Mouse (Mus musculus): Measurements from ENCODE around the gene Stk11.
A peak's percentile ranks its signal among the peaks of the same experiment; 100 is the strongest.

Stk11 gene

DNA sequence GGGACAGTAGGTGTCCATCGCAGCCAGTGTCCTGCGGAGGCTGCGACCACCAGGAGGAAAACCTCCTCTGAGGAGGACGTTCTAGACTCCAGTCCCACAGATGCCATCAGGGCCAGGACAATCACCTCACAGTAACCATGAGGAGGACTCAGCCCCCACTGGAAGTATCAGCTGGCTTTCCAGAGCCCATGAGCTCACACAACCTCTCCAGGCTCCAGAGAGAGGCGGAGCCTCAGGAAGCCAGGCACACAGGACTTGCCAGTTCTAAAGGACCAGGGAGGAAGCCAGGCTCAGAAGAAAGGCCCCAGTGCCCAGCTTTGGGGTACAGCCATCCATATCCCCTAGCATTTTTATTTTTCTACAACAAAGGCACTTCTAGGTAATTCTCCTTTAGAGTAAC lies 20.1 kb upstream of the Stk11 start:
- peak; percentile 41 for DNase-seq (ENCODE audit: low spot score)

DNA sequence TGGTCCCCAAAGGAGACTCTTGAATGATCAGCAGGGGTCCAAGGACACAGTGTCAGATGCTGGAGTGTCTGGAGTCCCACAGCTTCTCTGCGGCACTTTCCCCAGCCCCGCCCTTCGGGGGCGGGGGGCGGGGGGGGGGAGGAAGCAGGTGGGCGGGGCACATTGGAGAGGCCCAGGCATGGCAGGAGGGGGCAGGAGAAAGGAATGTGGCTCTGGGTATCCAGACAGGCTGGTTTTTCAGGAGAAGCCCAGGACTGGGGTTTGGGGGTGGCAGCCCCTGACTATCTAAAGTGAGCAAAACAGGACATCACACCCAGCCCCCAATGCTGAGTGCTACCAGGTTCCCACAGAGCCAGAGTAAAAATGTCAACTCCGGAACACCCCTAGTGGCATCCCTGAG lies 18.3 kb upstream of the Stk11 start:
- DNase-seq (ENCODE audit: low spot score), result peak; percentile 56

DNA sequence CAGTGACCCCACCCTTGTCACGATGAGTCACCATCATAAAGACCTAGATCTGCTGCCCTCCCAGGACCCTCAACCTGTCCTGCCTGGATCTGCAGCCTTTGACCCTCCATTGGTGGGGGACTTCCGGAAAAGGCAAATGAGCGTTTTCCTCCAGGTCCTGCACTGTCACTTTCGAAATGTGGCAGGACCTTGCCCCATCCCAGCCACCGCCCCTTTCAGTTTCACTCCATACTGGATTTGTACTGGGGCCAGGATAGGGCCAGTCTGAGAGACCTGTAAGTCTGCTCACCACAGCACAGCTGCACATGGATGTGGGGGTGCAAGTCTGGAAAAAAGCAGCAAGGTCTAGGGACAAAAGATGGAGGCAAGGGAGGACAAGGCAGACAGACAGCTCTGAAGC lies 17.0 kb upstream of the Stk11 start:
- no peak for DNase-seq (ENCODE audit: low spot score)

DNA sequence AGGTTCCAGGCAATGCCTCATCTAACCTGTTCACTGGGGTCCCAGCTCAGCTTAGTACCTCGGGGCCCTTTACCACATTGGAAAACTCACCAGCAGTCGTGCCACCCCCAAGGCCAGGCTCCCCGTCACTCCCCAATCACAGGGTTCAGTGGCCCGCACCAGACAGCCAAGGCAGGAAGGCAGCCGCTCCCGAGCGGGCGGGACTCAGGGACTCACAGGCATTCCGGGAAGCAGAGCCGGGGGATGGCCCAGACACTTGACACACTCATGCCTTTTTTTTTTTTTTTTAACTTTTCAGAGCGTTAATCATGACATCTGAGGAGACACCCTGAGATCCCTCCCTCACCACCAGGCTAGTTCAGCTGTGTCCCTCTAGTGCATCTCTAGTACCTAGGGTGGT lies 14.6 kb upstream of the Stk11 start:
- peak; percentile 57 for DNase-seq (ENCODE audit: low spot score)

DNA sequence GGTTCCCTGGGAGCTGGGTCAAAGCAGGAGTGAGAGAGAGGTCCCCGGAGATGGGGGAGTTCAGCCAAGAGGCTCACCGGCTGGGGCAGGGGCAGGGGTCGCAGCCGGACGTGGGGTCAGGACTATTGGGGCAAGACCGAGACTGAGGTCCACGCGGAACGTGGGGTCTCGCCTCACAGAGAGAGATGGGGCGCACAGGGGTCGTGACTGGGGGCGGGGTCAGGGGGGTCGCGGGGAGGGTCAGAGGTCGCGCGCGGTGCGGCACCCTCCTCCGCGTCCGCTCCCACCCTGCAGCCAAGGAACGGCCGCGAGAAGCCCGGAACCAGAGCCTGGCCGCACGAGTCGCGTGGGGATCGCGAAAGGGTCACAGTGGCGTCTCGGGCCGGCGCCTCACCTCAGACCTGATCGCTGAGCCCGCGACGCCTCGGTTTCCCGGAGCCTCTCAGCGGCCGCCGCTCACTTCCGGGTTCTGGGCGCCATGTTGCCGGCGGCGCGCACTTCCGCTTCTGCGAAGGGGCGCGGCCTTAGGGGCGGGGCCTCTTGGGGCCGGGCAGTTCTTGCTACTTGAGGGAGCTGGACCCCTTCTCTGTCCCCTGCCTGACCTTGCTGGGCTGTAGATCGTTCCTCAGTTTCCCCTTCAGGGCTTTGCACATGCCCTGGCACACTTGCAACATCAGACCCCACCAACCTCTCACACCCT lies 13.2 kb upstream of the Stk11 start:
- DNase-seq (ENCODE audit: low spot score), result peak; percentile 89

DNA sequence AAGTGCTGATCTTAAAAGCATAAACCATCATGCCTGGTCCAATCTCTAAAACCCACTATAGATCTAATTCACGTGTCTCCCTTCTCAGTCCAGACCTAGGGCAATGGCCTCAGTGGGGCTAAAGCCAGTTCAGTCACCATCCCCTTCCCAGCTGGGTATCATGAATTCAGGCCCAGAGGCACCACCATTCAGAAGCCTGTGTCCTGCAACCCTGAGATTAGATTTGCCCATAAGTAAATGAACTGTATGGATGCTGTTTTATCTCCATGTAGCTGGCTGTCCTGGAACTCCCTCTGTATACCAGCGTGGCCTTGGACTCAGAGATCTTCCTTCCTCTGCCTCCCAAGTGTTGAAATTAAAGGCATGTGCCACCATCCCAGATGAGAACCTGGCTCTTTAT lies 12.6 kb upstream of the Stk11 start:
- DNase-seq (ENCODE audit: low spot score), result no peak

DNA sequence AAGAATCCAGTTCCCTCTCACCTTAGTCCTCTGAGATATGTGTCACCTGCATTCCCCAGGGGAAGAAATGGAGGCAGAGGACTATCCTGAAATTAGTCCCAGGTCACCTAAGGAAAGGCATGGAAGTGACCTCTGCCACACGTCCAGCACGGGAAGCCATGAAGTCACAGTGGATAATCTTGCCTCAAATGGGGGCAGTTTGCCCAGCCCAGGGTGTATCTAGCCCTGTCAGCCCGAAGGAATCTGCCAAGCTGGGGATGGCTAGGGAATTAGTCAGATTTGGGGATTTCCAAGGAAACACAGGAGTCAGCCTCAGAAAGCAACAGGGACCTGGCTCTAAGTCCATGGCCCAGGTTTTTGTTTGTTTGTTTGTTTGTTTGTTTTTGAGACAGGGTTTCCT lies 11.4 kb upstream of the Stk11 start:
- no peak for DNase-seq (ENCODE audit: low spot score)

DNA sequence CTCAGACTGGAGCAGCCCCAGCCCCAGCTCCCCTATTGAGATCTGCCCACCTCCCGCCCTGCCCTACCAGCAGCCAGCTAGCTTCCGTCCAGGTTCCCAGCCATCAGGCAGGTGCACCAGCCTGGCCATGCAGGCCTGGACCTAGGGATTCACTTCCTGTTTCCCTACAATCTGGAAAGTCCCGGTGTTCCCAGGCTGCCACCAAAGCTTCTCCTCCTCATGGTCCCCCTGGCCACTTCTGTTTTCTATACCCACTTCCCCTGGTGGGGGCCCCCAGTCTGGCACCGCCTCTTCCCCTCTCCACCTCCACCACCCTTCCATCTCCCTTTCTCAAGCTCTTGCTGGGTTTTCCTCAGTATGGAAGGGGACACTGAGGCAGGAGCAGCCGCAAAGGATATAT lies 10.1 kb upstream of the Stk11 start, which contains the start of gene Sbno2:
Gene Sbno2, minus strand, starts transcription at position 112 of the 400 bp plus-strand sequence.
- no peak for DNase-seq (ENCODE audit: low spot score)

DNA sequence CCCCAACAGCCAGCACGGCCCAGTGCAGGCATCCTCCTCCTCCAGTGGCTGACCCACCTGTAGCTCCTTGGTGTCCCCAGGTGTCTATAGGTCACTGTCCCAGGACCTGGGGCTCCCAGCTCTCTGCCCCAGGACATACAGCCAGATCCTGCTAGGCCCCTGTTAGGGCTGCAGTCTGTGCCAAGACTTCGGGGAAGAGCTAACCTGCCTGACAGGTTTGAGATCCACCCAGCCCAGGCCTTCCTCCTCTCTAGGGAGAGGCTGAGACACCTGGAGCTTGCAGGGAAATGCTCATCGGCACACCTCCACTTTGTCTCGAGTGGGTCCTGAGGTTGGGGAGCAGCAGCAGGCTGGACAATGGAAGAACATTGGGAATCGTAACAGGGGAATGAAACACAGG lies 9.7 kb upstream of the Stk11 start:
- peak; percentile 70 for DNase-seq (ENCODE audit: low spot score)

DNA sequence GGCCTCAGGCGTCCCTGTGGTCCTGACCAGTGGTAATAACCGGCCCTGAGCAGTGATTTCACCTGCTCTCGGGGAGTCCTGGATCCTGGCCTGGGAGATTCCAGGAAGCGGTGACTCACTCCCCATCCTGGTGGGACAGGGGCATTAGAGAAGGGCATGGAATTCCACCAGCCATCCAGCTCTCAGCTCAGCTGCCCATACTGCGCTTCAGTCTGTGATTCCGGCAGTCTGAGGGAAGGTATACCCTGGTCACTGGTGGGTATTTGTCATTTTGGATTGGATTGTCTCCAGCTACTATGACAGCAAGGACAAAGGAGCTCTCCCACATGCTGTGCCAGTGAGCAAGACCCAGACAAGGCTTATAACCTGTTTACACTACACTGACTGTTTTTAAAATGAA lies 7.9 kb upstream of the Stk11 start:
- DNase-seq (ENCODE audit: low spot score), result no peak

DNA sequence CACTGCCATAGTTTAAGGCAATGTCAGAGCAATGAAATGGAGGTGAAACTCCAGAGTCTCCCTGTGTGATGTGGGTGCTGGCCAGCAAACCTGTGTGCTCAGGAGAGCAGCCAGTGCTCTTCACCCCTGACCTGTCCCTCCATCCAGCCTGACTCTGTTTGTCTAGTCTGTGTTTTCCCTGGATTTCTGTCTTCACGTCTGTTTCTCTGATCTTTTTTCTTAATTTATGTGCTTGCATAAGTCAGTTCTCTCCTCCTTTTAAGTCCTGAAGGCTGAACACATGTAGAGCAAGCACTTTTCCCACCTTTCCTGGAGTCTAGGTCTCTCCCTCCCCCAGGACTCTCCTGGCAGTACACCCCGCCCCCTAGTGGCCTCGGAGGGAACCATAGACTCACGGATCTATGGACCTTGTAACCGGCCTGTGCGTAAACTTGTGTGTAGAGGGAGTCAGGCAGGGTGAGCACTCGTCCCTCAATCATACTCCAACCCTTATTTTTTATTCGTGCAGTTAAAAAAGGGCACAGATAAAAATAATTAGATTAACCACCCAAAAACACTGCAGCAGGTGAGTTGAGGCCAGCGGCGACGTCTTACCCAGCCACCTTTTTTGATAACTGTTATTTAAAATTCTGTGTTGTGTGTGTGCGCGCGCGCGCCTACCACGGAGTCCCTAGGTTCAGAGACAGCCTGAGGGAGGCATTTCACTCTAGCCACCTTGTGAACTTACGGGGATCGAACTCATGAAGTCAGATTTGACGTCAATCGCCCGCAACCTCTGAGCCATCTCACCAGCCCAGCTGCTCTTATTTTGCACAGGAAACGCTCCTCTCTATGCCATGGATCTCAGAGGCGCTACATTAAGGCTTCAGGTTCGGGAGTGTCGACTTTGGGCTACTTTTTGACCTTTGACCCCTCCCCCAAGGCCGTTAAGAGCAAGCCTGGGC lies 990 bp upstream of the Stk11 start:
- peak; percentile 95 for DNase-seq (ENCODE audit: low spot score)

DNA sequence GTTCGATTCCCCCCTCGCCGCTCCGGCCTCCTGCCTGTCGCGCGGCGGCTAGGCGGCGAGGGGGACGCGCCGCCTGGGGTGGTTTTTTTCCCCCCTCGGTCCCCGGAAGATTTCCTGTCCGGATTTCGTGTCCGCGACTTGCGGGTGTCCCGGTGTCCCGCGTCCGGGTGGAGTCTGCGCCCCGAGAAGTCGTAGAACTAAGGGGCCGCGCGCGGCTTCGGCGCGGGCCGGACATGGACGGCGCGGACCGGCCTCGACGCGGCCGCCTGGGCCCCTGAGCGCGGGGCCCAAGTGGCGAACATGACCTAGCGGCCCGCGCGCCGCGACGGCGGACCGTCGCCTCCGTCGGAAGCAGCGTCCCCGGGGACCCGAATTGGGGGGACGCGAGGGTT lies 337 bp downstream of the Stk11 start:
- DNase-seq (ENCODE audit: low spot score), result no peak

DNA sequence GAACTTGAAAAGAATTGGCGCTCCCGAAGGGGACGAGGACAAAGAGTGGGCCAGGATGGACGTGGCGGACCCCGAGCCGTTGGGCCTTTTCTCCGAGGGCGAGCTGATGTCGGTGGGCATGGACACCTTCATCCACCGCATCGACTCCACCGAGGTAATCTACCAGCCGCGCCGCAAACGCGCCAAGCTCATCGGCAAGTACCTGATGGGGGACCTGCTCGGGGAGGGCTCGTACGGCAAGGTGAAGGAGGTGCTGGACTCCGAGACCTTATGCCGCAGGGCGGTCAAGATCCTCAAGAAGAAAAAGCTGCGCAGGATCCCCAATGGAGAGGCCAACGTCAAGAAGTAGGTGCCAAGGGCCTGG lies 942 bp downstream of the Stk11 start:
- DNase-seq (ENCODE audit: low spot score), result peak; percentile 18

DNA sequence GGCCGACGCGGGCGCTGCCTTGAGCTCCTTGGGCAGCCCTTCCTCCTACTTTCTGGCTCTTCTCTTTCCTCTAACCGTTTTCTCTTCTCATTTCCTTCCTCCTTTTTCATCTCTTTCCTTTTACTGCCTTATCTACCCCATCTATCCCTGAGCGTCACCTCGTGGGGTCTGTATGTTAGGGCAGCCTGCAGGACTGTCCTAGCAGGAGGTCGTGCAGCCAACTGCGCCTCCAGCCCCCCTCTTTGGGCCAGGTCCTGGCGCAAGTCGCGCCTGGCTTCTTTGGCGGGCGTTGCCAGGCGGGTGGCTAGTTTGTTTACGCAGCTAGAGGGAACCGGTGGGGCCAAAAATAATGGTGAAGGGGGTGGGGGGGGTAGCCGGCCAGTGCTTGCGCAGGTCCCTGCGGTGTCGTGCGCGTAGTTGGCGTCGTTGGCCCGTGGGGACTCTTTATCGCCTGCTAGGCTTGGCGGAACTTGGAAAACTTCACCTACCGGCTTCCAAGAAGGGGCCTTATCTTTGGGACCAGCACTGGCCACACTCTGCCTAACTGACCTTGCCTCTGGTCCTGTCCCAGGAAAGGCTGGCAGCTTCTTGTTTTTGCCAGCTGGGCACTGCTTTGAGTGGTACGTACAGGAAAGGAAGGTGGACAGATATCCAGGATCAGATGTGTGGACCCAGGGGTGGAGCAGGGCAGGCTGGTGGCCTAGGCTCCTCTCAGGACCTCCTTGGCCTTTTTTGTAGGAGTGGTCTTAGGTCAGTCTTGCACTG lies 1.5 kb downstream of the Stk11 start:
- DNase-seq (ENCODE audit: low spot score), result peak; percentile 53

DNA sequence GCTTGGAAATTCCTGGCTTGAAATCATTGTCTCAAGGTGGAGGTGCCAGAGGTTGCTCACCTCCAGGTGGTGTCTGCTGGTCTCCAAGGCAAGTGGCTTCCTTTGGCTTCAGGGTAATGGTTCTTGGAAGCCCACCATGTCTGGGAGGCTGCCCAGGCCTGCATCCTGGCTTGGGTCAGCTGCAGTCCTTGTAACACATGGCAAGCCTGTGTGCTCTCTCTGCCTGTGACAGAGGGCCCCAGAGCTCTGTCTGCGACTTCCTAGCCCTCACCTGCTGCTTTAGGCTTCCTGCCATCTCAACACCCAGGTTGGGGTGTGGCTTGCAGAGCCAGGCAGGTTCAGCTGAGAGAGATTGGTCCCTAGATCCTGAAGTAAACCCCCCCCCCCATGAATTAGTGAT lies 2.1 kb downstream of the Stk11 start:
- DNase-seq (ENCODE audit: low spot score), result no peak

DNA sequence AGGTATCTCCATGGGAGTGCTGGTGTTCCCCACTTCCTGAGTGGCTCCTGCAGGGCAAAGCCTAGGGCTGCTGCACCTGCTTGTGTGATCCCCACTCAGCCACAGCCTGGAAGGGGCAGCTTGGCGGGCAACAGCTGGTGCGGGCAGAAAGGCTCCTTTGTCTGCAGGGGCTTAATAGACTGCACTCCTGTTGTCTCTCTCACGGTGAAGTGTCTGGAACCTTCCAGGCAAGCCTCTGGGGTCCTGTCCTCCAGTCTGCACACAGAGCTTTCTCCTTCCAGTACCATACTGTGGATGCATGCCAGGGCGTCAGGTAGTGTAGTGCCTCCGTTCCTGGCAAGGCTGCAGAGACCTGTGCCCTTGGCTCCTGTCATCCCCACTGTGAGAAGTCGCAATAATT lies 2.9 kb downstream of the Stk11 start:
- DNase-seq (ENCODE audit: low spot score), result no peak

DNA sequence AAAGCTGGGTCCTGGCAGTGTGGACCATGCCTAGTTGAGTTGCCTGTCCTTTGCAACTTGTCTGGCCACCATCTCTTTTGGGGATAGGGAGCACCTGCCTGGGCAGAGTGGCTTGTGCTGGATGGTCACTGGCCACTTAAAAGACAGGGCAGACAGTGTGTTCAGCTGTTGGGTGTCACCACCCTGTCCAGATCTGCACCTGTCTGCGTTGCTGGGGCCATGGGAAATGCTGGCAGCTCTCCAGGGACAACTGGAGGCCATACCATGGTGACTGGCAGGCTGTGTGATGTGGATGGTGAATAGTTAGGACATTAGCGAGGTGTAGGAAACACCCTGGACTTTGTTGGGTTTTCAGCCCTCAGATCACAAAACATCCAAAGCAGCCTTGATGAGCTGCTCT lies 4.5 kb downstream of the Stk11 start:
- DNase-seq (ENCODE audit: low spot score), result no peak

DNA sequence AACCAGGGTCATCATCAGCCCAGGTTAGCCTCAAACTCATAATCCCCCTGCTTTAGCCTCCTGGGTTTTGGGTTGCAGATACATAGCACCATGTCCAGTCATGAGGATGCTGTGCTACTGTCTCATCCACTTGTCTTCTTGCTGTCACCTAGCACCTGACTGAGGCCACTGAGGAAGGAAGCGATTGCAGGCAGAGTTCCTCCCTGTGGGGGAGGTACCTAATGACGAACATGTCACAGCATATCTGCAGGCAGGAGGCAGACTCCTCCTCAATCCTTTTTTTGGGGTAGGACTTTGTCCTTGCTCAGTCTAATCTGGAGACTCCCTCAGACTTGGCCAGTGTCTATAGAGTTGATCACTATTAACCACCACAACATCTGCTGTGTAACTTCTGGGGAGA lies 6.0 kb downstream of the Stk11 start:
- no peak for DNase-seq (ENCODE audit: low spot score)

DNA sequence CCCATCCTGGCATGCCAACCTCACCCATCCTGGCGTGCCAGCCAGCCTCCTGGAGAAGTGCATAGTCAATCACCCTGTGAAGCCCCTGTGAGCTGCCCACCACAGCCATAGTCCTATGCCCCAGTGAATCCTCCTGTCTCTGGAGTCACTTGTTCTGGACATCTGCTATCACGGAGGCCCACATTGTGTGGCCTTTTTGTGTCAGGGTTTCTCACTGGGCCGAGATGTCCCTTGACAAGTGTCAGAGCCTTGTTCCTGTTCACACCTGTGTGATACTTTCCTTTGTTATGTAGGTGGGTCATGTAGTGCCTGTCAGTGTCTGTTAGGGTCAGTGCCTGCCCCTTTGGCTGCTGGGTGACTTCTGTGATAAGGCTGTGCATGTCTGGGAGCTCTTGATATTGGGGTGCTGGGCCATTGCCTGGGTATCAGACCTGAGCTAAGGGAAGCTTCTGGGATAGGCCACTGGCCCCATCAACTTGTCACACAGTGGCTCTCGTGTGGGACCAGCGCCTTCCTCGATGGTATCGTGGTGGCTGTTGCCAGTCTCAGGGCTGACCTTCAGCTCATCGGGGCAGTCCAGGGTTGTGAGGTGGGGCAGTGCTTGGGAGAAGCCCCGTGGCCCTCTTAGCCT lies 8.4 kb downstream of the Stk11 start:
- DNase-seq (ENCODE audit: low spot score), result no peak

DNA sequence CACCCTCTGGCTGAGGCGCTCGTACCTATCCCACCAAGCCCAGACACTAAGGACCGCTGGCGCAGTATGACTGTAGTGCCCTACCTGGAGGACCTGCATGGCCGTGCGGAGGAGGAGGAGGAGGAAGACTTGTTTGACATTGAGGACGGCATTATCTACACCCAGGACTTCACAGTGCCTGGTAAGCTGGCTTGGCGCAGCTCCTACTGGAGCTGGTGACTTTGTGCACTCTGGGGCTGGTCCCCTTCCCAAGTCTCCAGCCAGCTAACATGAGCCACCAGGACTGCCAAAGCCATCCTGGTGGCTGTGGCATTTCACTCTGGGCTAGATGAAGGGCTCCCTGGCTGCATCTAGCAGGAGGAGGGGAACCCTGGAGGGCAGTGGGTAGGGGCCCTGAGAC lies 12.3 kb downstream of the Stk11 start:
- no peak for DNase-seq (ENCODE audit: low spot score)

DNA sequence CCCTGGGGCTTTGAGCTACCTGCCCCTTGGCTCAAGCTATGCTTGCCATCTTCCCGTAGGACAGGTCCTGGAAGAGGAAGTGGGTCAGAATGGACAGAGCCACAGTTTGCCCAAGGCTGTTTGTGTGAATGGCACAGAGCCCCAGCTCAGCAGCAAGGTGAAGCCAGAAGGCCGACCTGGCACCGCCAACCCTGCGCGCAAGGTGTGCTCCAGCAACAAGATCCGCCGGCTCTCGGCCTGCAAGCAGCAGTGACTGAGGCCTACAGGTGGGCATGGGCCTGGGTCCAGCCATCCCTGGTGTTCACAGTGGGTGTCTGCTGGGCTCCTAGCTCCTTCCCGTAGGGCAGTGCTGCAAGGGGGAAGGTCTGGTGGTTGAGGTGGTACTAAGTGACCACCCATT lies 14.2 kb downstream of the Stk11 start:
- DNase-seq (ENCODE audit: low spot score), result peak; percentile 35

DNA sequence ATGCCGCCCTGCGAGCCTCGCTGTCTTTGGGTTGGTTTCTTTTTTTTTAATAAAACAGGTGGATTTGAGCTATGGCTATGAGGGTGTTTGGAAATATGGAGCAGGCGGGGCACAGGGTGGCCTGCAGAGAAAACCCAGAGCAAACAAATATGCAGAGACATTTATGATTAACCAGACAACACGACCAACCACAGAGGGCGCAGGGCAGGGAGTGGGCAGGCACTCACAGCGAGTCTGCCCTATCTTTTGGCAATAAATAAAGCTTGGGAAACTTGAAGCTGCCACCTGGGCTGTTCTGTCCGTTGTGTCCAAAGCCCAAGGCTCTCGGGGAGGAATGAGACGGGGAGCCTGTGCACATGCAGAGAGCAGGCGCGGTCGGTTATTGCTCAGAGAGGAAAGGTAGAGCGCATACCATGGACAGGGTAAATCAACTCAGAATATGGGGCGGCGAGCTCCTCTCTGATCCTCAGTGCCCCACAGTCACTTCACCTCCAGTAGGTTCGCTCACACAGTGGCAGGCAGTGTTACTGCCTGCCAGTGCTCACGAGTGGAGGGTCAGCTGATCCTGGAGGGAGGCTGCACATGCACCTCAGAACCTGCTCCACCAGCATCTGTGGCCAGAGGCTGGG lies 14.9 kb downstream of the Stk11 start:
- peak; percentile 58 for DNase-seq (ENCODE audit: low spot score)

Data from urinary bladder, postnatal 14 days (tissue).